Mouse (Mus musculus): ENCODE measurements around the gene Lamb1. TPM values are rescaled to one million over a fixed set of nuclear protein-coding genes. Genes with fewer than 3 reads are reported as not detected.

Lamb1 gene
- polyA plus RNA-seq (2017; shearing (Covaris generic)): 0.12 TPM

GRCm38 (mm10) chr12:31265005-31265721 is at the start of gene Lamb1:
TSS of gene Lamb1 (plus strand) at chr12:31265234.

GRCm38 (mm10) chr12:31240470-31240869 is 24.6 kb upstream of the Lamb1 start, which contains the start of gene Gm6993:
TSS of gene Gm6993 (plus strand) at chr12:31240770.

DNA sequence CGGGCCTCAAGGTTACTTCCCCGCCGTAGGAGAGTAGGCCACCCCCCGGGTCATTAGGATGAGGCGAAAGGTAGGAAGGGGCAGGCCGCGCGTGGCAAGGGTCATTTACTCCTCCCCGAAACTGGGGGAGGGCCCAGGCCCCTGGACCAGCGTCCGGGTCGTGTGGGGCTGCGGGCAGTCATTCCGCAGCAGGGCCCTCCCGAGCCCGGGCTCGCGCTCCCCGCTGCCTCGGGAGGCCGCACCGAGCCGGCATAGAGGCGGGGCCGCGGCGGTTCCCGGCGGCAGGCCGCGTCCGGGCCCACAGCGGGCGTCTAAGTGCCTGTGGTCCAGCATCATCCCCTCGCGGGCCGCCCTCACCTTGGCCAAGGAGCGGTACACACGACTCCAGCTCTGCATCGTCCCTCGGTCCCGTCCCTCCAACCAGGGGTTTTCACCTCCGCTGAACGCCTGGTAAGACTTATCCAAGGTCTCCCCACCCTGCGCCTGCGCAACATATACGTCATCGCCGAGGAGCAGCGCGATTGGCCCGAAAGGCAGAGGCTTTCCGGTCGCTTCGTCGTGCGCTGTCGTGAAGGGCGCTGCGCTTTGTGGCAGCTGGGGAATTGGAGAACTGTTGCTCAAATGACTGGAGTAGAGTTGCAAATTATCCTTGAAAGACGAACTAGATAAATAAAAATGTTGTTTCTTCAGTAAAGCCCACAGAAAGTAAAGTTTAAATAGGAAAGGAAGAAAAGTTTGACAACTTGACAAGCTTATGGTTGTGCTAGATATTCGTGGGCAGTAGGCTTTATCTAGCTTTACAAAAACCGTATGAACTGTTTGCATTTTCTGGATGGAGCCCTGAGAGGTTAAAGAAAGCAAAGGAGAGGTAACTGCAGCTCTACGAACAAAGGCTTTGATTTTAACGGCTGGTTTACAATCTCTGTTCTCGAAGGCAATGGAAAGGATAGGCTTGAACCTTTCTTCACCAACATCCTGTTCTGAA is 86.2 kb downstream of the Lamb1 start, which contains the start of gene Dld:
Dld (minus strand) TSS at position 510 of the 985 bp plus-strand sequence.

Other genes starting within 250 kb of the Lamb1 start
- gene Fam110c, start 191.4 kb upstream of the Lamb1 start, polyA plus RNA-seq (2017; shearing (Covaris generic)): 0.34 TPM
- gene Gm6993, start 24.5 kb upstream of the Lamb1 start, polyA plus RNA-seq (2017; shearing (Covaris generic)): not detected
- gene Dld, start 86.2 kb downstream of the Lamb1 start, polyA plus RNA-seq (2017; shearing (Covaris generic)): 92.6 TPM
- not detected for gene Slc26a3, start 125.6 kb downstream of the Lamb1 start, polyA plus RNA-seq (2017; shearing (Covaris generic))
- gene Cbll1, start 234.4 kb downstream of the Lamb1 start, polyA plus RNA-seq (2017; shearing (Covaris generic)): 29.0 TPM